Mouse (Mus musculus) left cerebral cortex, postnatal 10 days (tissue): ENCODE results near the gene Kcnj14. TPM values are rescaled to one million over a fixed set of nuclear protein-coding genes. Genes with fewer than 3 reads are reported as not detected.

Experiments
- DNase-seq, 2 experiments: peaks; one replicate each; pipeline ENCODE4 v3.0.0; 2021 to 2022; ENCODE audit warnings: low spot score in 2 of 2, mixed read lengths in 1 of 2; ENCODE audit errors: extremely low spot score in 1 of 2
- intact Hi-C: fragments of 180-260 bp; cut with DNase I; formaldehyde crosslinking; loops from one replicate; pipeline ENCODE4 v1.15.1; 2025
- total RNA-seq, 2 experiments: library from RNA; stranded (reverse); gene quantifications; 2 replicates each; pipeline ENCODE4 v1.2.3; 2021

Gene Kcnj14
- 1 to 10 TPM; 1.6 to 1.8 TPM for total RNA-seq

DNA sequence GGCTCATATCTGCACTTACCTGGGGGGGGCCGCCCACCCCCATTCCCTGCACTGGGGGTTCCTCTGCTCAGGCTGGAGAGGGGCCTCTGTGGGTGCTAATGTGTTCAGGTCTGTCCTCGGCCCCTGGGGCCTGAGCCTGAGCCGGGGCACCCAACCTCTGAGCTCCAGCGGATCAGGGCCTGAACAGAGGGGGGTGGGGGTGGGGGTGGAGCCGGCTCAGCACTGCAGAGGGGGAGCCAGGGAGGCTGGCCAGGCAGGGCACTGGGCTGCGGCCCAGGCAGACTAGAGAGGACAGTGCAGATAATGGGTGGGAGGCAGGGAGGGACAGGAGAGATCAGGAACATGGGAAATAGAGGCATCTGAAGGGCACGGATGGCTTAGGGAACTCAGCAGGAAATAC lies at the start of gene Kcnj14:
Gene Kcnj14 (minus strand): TSS at position 185 of the 400 bp plus-strand sequence.
- DNase-seq: no peak
- intact Hi-C loops: loop anchor here (5.0 kb wide), 1 partner anchor 328 kb away; no protein-coding TSS in a partner anchor

DNA sequence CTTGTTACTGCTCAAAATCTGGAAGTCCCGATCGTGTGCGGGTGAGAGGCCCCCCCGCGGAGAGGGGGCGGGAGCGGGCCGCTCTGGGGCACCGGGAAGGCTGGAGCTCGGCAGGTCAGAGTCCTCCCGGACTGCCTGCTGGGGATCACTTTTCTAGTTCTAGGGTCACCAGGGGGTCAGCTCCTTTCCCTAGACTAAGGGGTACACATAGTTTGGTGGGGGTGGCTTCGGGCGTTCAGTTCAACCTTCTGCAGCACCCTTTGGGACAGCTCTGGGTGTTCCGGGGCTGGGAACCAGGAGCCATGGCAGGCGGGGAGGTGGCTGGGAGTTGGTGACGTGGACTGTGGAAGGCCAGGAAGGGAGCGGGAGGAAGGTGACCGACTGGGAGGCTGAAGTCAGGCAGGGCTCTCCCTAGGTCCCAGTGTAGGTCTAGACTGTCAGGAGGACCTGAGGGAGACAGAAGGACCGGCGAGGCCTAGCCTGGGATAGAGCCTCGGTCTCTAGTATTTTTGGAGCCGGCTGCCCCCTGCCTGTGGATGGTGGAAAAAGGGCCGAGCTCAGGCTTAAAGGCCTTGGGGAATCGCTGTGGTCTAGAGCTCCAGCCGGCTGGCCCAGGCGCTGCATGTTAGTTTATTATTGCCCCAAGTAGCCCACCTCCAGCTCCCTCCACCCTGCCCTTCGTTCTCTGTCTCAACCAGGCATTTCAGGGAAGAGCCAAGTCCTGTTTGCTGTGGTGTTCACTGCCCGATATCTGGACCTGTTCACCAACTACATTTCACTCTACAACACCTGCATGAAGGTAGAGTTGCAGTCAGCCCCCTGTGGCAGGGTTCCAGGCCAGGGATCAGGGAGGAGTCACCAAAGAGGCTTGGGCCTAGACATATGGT lies 48.7 kb upstream of the Kcnj14 start:
- intact Hi-C loops: loop anchor here (2.0 to 5.0 kb wide), 2 partner anchors 61 to 134 kb away; no protein-coding TSS in a partner anchor

DNA sequence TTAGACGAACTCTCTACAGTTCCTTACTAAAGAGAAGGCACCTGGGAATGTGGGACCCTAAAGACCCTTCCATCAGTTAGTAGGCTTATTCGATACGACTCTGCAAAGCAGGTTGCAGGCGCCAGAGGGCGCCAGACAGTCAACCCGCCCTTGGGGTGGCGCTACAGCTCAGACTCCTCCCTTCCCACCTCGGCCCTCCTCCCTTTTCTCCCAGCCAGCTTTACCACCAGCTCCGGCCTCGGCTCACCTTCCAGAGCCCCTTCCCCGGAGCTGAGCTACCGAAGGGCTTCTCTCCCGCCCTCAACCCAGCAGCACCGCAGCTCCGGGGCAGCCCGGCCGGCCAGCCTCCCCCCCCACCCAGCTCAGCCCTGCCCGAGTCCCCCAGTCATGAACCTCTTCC lies 48.0 kb upstream of the Kcnj14 start, which contains the start of gene Kdelr1:
Gene Kdelr1 (plus strand): TSS at position 149 of the 400 bp plus-strand sequence.
- intact Hi-C loops: loop anchor here (2.0 to 5.0 kb wide), 2 partner anchors 62 to 135 kb away; no protein-coding TSS in a partner anchor
- peak; percentile 85 to 92 for DNase-seq

More for the DNA sequence above, 48.7 kb upstream of the Kcnj14 start:
- DNase-seq: peak in 1 of 2 experiments; percentile 70

DNA sequence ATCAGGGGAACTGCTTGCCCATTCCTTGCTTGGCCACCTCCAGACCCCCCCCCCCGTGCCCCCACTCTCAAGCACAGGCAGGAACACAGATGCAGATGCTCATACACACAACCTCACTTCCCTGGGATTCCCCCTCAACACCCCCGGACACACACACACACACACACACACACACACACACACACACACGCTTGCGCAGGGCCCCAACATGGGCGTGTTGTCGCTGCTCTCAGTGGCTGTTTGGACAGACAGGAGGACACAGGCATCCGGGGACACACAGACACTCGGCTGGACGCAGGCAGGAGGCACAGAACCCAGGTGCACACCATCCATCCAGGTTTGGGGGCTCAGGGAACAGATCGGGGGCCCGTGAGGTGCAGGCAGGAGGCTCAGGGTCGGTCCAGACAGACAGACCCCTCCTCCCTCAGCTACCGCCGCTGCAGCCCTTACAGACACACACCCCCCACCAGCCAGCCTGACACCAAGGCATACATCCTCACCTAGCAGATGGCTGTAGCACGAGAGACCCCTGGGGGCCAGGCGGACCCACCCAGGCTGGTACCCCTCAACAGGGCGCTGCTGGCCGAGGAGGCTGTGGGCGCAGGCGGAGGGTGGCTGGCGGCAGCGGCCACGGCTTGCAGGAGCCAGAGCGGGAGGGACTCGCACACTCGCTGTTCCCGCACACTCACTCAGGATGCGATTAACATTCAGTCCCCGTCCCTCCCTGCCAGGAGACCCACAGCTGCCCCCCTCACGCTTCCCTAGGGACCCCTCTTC lies 45.9 kb upstream of the Kcnj14 start:
- peak in 1 of 2 experiments; percentile 60 for DNase-seq
- intact Hi-C loops: loop anchor here (5.0 kb wide), 1 partner anchor 137 kb away; no protein-coding TSS in a partner anchor

DNA sequence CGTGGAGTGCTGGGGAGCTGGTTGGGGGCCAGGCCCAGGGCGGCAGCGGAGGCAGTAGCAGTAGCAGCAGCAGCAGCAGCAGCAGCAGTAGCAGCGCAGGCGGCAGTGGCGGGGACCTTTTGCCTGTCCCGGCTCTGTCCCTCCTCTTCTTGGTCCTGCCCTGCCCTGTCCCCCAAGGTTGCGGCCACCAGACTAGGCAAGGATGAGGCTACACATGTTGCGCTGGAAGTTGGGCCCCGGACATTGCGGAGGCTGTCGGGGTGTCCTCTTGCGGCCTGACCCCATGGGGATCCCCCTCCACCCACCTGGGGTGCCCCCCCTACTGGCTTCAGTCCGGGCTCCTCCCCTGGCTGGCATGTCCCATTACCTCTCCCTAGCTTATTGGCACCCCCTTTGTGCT lies 45.2 kb upstream of the Kcnj14 start:
- peak in 1 of 2 experiments; percentile 60 for DNase-seq
- intact Hi-C loops: loop anchor here (5.0 kb wide), 1 partner anchor 138 kb away; no protein-coding TSS in a partner anchor

DNA sequence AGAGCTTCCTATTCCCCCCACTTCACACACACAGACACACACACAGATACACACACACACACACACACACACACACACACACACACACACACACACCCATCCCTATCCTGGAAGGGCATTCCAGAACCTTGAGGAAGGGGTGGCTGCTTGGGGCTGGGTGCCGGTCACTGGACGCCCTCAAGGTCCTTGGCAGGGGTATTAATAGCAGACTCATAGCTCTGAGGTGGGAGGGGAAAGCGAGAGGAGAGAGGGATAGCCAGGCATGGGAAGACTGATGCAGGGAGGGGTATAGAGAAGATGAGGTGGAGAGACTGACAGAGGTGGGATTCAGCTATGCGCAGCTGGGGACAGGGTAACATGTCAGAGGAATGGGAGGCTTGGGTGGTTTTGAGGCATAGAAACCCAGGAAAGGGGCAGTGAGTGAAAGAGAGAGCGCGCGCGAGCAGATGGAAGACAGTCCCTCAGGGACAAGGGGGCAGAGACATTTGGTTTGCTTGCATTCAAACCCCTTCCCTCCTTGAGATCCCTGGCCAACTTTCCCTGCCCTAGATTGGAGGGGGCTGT lies 44.6 kb upstream of the Kcnj14 start:
- no peak for DNase-seq
- intact Hi-C loops: no loop called here

DNA sequence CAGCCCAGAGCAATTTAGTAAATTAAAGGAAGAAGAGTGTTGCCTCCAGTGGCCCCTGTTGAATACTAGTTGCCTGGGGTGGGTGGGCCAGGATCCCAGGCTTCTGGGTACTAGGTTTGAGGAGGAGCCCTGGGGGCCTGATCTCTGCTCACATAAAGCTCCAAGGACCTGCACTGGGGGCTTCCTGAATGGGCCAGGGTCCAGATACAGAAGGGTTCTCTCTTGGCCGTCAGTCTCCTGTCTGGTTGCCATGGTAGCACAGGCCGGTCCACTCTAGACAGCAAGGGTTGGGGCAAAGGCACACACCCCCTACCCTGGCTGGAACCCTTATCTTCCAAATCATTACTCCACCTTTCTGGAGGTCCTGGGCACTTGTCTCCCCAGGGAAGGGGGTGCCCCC lies 43.3 kb upstream of the Kcnj14 start:
- intact Hi-C loops: no loop called here
- no peak for DNase-seq

DNA sequence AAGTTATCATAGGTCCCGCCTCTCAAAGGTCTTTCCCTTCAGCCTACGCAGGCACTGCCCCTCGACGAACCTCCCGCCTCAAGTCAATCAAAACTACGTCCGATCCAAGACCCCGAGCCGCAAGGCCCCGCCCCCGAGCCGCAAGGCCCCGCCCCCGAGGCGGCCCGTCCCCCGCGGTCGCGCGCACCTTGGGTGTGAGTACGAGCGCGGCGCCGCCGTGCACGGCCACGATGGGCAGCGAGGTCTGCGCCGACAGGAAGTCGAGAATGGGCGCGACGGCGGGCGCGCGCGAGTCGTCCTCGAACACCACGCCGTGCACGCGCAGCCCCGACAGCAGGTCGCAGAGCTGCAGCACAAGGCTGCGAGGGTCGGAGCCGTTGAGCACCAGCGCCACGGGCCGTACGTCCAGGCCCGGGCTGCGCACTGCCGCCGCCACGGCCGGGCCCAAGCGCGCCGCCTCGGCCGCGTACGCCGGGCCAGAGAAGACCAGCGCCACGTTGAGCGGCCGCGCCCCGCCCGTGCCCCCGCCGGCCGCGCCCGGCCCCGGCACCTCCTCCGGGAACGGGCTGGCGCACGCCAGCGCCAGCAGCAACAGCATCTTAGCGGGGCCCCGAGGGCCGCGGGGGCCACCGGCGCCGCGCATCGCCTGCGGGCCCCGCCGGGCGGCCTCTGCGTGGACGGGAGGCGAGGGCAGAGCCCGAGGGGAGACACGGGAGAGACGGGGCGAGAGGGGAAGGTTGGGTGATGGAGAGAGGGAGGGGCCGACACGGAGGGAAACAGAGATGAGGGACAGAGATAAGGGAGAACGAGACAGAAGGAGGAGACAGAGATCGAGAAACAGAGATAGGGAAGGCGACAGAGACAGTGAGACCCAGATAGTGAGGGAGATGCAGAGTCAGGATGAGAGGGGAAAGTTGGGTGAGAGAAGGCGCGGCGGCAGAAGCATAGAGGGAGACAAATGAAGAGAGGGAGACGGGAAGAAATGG lies 41.6 kb upstream of the Kcnj14 start:
- intact Hi-C loops: no loop called here
- DNase-seq: peak; percentile 83 to 98

DNA sequence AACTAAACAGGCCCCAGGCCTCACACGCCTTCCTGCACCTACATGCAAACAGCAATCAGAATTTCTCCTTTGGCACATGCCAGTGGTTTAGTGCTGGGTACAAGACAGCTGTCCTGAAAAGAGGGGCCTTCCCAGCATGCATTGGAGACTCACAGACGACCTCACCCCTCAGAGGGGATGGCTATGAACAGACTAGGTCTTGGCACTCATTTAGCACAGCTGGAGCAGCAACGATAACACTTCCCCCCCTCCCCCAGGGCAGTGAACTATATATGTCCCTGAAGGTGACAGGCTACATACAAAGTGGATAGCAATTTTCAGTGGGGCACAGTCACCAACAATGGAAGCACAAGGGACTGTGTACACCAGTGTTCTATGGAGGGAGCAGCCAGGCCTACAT lies 39.9 kb upstream of the Kcnj14 start:
- intact Hi-C loops: no loop called here

DNA sequence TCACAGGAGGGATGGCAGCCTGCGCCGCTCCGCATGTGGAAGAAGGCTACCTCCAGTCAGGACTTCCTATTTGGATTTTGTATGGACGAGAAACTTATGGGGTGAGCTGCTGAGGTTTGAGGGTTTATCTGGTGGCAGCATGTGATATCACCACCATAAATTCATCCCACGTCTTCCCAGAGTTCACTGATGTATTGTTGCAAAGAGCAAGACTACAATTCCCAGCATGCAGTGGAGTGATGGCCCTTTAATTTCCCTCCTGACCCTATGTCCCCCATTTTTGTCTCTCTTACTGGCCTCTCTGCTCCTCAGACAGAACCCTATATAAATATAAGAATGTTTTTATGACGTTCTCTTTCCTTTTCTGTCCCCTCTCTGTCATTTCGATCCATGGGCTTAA lies 38.2 kb upstream of the Kcnj14 start:
- DNase-seq: no peak
- intact Hi-C loops: no loop called here

More for the DNA sequence above, 39.9 kb upstream of the Kcnj14 start:
- DNase-seq: no peak

DNA sequence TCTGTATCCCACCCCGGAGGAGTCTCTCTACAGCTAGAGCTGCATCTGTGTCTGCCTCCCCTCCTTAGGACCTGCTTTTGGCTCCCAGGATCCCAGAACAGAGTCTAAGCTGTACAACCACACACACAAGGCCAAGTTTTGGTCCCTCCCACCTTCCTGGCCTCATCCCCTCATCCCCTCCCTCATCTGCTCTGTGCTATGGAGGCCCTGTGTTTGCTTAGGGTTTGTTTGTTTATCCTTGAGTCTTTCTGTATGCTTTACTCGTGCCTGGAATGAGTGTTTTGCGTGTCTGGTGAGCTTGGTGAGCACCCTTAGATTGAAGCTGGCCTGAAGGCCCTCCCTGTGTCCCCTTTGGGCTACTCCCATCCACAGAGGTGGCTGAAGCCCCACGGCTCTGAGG lies 34.4 kb upstream of the Kcnj14 start:
- no peak for DNase-seq
- intact Hi-C loops: no loop called here

DNA sequence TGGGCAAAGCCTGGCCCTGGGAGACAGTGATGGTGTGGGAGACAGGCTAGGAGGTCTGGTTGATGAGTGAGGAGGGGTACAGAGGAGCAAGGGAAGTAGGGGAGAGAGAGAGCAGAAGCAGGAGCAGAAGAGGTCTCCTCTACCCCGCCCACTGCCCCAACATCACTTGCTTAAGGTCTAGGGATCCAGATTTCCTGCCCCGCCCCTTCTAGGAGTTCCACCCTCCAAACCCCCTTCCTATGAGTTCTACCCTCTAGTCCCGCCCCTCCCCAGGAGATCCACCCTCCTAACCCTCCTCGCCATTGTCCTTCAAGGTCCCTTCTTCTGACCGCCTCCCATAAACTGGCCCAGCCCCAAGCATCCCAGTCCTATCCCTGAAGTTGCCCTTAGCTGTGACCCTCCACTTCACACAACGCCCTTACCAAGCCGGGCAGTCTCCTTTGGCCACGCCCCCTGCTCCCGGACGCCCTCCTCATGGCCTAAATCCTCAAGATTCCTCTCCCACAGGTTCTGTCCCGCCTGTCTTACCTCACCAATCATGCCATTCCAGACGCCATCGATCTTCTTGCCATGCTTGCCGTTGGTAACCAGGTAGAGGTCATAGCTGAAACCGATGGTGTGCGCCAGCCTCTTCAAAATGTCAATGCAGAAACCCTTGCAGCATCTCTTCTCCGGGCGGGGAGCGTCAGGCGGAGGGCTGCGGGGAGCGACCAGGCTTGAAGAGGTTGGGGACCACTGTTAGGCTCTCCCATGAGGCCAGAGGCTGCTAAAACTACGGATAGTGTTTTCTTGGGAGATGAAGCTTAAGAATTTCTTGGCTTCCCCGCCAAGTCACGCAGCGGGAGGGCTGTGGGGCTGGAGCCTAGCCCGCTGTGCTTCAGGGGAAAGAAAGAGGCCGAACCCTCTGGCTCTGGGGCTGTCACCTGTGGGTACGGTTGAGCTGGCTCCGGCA lies 32.6 kb upstream of the Kcnj14 start:
- intact Hi-C loops: no loop called here
- DNase-seq: peak in 1 of 2 experiments; percentile 62

DNA sequence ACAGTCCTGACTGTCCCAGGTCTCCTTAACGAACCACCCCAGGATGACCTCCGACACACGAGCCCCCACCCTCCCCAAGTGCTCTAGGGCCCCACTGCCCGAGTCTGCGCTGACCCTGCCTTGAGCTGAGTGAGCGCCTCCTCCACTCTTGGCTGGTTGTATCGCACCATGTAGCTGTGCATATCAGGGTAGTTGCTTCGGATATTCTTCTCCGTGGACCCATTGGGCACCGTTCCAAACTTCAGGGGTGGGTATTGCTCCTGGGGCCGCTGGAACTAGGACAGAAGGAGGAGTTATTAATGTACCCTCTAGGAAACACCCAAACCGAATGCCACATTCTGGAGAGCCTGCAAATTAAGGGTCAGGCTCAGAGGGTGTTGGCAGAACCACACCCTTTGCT lies 28.5 kb upstream of the Kcnj14 start:
- intact Hi-C loops: no loop called here
- DNase-seq: no peak

DNA sequence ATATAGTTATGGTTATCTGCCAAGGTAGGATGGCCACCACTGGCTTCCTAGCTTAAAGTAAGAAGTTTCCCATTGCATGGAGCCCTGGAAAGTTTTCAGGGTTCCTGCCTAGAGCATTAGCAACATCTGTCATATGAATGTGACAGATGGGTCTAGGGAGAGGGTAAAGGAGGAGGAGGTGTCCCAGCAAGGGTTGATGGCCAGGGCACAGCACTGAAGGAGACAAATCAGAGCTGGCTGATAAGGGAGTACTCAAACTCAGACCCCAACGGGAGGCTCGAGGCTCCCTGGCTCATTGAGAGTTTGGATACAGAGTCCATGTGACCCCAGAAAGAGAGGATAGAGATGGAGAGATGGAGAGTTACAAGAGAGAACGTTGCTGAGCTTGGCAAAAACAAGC lies 26.1 kb upstream of the Kcnj14 start:
- intact Hi-C loops: no loop called here
- no peak for DNase-seq

DNA sequence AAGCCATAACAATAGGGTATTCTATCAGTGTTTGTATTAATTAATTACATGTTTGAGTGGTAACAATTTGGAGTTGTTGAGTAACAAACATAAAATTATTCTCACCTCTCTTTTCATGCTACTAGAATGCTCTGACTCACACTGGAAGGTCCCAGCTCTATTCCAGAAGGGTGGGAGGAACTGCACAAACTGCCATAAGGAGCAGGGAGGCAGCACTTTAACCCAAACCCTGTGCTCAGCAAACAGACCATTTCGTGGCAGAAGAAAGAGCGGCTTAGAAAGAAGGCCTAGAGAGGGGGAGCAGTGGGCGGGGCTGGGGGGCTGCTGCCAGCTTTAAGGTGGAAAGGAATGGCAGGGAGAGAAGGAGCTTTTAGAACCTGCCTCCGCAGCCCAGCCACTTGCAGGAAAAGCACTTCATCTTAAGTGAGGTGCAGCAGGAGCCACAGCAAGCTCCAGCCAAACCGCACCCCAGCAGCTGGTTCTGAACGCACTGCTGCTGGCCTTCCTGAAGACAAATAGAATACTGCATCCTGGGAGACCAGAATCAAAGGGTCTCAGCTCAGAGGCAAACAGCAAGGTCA lies 24.0 kb upstream of the Kcnj14 start:
- DNase-seq: no peak
- intact Hi-C loops: no loop called here

DNA sequence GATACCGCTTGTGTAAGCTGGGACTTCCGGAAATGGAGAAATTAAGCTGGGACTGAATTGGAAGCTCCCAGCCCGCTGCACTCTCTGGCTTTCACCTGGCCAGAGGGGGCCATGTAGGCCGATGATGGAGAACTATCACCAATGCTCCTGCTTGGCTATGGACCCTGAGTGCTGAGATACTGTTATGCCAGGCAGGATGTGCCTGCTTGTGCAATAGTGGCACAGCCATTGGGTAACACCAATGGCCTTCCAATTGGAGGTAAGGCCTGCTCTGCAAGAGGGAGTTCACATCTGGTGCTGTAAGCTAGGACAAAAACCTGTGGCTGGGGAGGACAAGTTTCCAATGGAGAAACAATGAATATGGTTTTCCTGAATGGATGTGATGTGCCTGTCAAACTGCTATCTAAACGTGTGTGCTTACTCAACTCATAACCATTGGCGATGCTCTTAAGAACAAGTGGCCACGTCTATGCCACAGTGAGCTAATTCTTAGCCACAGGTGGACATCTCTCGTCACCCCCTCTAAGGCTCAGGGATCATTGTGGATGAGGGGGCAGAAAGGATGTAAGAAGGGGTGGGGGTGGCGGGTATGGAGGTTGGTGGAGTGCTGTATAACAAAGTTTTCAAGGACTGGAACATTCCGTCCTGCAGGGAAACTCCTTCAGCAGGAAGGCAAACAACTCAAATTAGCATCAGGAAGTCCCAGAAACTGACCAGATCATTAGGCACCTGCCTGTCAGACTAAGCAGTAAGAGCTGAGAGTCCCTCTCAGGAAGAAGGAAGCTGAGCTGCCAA lies 18.6 kb upstream of the Kcnj14 start:
- DNase-seq: no peak

More for the DNA sequence above, 18.6 kb upstream of the Kcnj14 start:
- intact Hi-C loops: no loop called here
